17 mouse cellular contexts compared by ENCODE assay signal in genomic region chr13:51423647-51424046, GRCm38 (mm10). TPM values are rescaled to one million over a fixed set of nuclear protein-coding genes. Genes with fewer than 3 reads are reported as not detected.
A peak's percentile ranks its signal among the peaks of the same experiment; 100 is the strongest.
DNase-seq lines count a peak whose midpoint lies in the region; ATAC-seq and TF ChIP-seq lines count a peak whose summit lies in the region.
"Had no signal": no experiment of that assay in that cellular context is flagged by ENCODE, and none has a peak within 500 bp of the region (broad histone marks: within the 10 kb centered on the region; RNA-seq: fewer than 3 reads in every experiment).

No protein-coding gene starts in this region.

- peak; percentile 26 for DNase-seq in embryo, embryonic 10 days (ENCODE audit: low spot score)
- DNase-seq in embryo, embryonic 9.5 days (ENCODE audit: extremely low spot score) = no peak
- DNase-seq in layer of hippocampus, adult 2 months (ENCODE audit: low spot score in 2 of 2) = no peak
- no peak for DNase-seq in layer of hippocampus, adult 11-12 months (ENCODE audit: low spot score)
- peak; percentile 34 for DNase-seq in 416B (ENCODE audit: low read depth)
- no peak for DNase-seq in layer of hippocampus, adult 8-10 months (ENCODE audit: low spot score in 2 of 2)
- DNase-seq: adrenal gland, adult 8-10 months; cerebellum, adult 11-12 months; cerebellum, adult 9-10 months; cerebellum, postnatal 25 days; gastrocnemius, postnatal 10 days had no signal

- peak; percentile 35 for TF ChIP-seq CTCF in layer of hippocampus, adult 2 months (conservative IDR thresholded peaks at IDR 0.05)

- no peak overlapping the region for H3K4me3 ChIP-seq in layer of hippocampus, adult 2 months
- H3K4me3 ChIP-seq: embryonic facial prominence, embryonic 10.5 days; heart, embryonic 12.5 days; hindbrain, embryonic 15.5 days had no signal

- no peak overlapping the region for H3K27ac ChIP-seq in layer of hippocampus, adult 2 months
- H3K27ac ChIP-seq: embryonic facial prominence, embryonic 10.5 days; hindbrain, embryonic 15.5 days had no signal

- peak; percentile 20; the same call in 1 of the 2 replicates for ATAC-seq in granulocyte monocyte progenitor cell, adult 5-6 weeks (replicated peaks; ENCODE audit: poor library complexity, severe bottlenecking)
- ATAC-seq in cerebellum, adult (ENCODE audit: insufficient number of reproducible peaks, low FRiP score, low TSS enrichment) = no peak
- ATAC-seq: forebrain, embryonic 14.5 days had no signal

RNA-seq across cellular contexts. Expression of gene S1pr3, which starts 15.2 kb away (rescaled TPM):
- total RNA-seq in layer of hippocampus, adult 2 months (2021) = 1 to 10 TPM; 5.2 to 5.4 TPM
- total RNA-seq in granulocyte monocyte progenitor cell, adult 5-6 weeks (2014; fragmentation: Nextera tagmentation) = 16.4 and 18.7 TPM in 2 replicates
- 8.9 and 9.8 TPM in 2 replicates for total RNA-seq in granulocyte monocyte progenitor cell, adult 5-6 weeks (2017)
- 10 to 100 TPM in 2 of 4 experiments, 1 to 10 TPM in 2; 5.5 to 16.4 (median 11.1) TPM for total RNA-seq in layer of hippocampus, adult 8-10 months (2022)

Comparison
In these comparisons a context has a peak if more than half of its experiments do, and no peak if none do; other contexts are left out.
1. DNase-seq: peak in embryo, embryonic 10 days (single experiment) and 416B (single experiment); none in embryo, embryonic 9.5 days (single experiment), layer of hippocampus, adult 2 months (0 of 2), layer of hippocampus, adult 11-12 months (single experiment) and layer of hippocampus, adult 8-10 months (0 of 2).